Mouse (Mus musculus) forebrain, embryonic 14.5 days (tissue): ENCODE data around the gene Olfr49. TPM values are rescaled to one million over a fixed set of nuclear protein-coding genes. Genes with fewer than 3 reads are reported as not detected.

Experiments
- ATAC-seq: fragments of 200-750 bp; cut with Nextera tagmentation; 2 replicates; pipeline ENCODE4 v1.8.0; 2017; ENCODE audit warnings: mild to moderate bottlenecking, moderate library complexity
- DNase-seq: peaks from one replicate; pipeline ENCODE4 v3.0.0-alpha.2; 2015; ENCODE audit warnings: low spot score
- H3K27ac ChIP-seq: fragments of 300-500 bp; sonication (generic); 2 replicates; pipeline ENCODE4 v1.5.1; 2014; ENCODE audit warnings: low read depth, mild to moderate bottlenecking, control low read depth, low read length, moderate library complexity
- H3K27me3 ChIP-seq: fragments of 300-500 bp; sonication (generic); replicated peaks from 2 replicates; pipeline ENCODE4 v1.6.1; 2014; ENCODE audit warnings: low read length, control low read depth, mixed read lengths; ENCODE audit not compliant: control insufficient read depth, insufficient read depth
- H3K36me3 ChIP-seq: fragments of 300-500 bp; sonication (generic); 2 replicates; pipeline ENCODE4 v1.6.1; 2014; ENCODE audit warnings: low read length, control low read depth; ENCODE audit not compliant: control insufficient read depth, insufficient read depth
- H3K4me1 ChIP-seq: fragments of 300-500 bp; sonication (generic); 2 replicates; pipeline ENCODE4 v1.6.1; 2014; ENCODE audit warnings: antibody characterized with exemption, low read length, control low read depth; ENCODE audit not compliant: control insufficient read depth, insufficient read depth
- H3K4me2 ChIP-seq: fragments of 300-500 bp; sonication (generic); 2 replicates; pipeline ENCODE4 v1.6.1; 2014; ENCODE audit warnings: mild to moderate bottlenecking, control low read depth, low read length
- H3K4me3 ChIP-seq: fragments of 300-500 bp; sonication (generic); 2 replicates; pipeline ENCODE4 v1.5.1; 2014; ENCODE audit warnings: low read depth, low read length, control low read depth
- H3K9ac ChIP-seq: fragments of 300-500 bp; sonication (generic); 2 replicates; pipeline ENCODE4 v1.6.1; 2014; ENCODE audit warnings: mild to moderate bottlenecking, low read length, control low read depth, moderate library complexity
- H3K9me3 ChIP-seq: fragments of 300-500 bp; sonication (generic); replicated peaks from 2 replicates; pipeline ENCODE4 v1.6.1; 2016; ENCODE audit warnings: low read length, control low read depth, mixed read lengths; ENCODE audit not compliant: control insufficient read depth
- WGBS: fragments of 180-500 bp; shearing (Covaris S2); extraction: QIAGEN DNeasy Blood & Tissue Kit; methylation state at CpG from one replicate; pipeline ENCODE4 v1.1.7; 2014; 5-methylcytosine and 5-hydroxymethylcytosine counted together
- polyA plus RNA-seq: library from polyadenylated mRNA; unstranded; fragments of >200 nt; fragmentation: Nextera tagmentation; extraction: Ambion mirVana; gene quantifications from 2 replicates; pipeline ENCODE4 v1.2.1, GENCODE M21; 2014

Olfr49 gene
- not detected in 2 replicates for polyA plus RNA-seq

DNA sequence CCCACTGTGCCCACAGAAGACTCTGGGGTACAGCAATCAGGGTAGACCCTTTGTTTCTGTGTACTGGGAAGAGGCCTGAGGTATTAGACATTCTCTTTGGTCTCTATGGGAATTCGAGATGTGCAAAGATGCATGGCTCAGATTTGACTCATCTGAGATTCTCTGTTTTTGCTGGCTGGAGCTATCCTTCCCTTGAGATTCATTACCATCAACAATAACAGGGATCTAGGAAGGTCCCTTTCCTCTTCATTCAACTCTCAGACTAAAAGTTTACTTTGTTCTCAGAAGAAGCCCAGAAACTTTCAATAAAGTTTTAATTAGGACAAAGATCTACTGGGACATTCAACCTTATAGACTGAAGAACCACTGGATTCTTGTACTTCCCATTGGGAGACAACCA is at the start of gene Olfr49:
Olfr49 (minus strand) TSS at position 101 of the 400 bp plus-strand sequence.
- H3K9ac ChIP-seq, result no peak within 1 kb of the TSS
- H3K4me1 ChIP-seq, result no peaks in the 10 kb centered on the region
- no peak for DNase-seq
- 79% methylated on average over 1 of the region's 1 CpGs for WGBS
- no peaks in the 10 kb centered on the region for H3K36me3 ChIP-seq
- H3K27me3 ChIP-seq, result no peaks in the 10 kb centered on the region
- H3K9me3 ChIP-seq, result no peaks in the 10 kb centered on the region
- no peak for ATAC-seq
- H3K4me2 ChIP-seq, result no peak within 1 kb of the TSS
- no peak within 1 kb of the TSS for H3K4me3 ChIP-seq
- H3K27ac ChIP-seq, result no peak within 1 kb of the TSS

DNA sequence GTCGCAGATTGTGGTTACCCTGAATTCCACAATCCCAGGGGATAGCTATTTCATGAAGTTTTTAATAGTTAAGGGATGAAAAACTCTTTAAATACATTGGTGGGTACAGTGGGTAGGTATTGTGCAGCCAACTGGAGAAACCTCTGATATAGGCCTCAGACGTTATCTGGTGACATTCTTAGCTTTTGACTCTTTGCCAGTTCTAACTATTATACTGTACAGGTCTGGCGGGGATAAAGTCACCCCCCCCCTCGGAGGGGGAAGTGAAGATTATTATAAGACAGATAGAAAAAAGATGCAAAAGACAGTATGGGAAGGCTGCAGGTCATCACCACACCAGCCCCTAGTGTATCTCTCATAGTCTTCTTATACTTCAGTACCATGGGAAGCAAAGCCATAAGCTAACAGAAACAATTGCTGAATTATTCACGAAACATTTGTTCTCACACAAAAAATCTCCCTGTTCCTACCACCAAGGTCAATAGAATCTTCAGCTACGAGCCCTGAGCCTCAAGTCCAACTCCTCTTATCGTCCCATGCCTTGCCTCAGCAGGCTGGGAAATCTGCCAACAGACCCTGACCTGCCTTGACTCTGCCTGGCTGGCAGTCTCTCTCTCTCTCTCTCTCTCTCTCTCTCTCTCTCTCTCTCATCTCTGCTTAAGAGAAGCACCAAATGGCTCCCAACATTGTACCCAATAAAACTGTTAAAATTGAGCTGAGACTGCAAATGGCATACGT is 48.9 kb upstream of the Olfr49 start:
- Histone ChIP-seq H3K27ac (no peak overlapping the region), H3K4me2 (no peak overlapping the region)

DNA sequence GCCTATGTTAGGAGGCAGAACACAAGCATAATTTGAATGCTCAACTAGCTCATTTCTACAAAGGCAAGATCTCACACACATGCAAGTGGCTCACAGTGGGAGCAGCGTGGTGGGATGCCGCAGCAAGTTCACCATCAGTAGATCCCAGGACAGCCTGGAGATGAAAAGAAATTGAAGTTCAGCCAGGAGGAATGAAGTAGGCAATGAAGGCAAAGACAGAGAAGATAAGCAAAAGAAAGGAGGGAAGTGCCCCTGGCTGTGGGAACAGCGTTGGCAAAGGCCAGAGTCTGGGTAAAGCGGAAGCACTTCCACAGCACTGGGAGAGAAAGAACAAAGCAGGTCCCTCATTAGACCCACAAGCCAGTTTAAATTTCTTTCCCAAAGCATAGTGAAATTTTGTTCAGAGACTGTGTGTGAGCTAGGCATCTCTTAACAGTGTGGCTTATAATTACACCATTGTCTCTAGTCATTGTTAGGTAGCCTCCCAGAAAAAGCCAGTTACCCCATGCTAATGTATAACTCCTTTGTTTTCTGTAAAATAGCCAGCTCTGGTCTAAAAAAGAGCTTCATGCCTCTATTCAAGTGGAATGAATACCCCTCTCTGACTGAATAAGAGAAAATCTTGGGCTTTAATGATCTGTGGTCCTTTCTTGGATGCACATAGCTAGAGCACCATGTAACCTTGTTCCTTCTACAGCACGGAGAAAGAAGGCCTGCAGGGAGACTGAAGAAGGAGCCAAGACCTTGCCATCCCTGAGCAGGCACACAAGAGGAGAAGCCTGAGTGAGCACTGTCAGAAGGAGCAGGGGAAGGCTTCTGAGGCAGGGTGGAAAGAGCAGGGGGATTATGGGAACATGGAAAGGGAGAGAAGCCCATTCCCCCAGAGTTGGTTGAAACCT is 47.7 kb upstream of the Olfr49 start:
- Histone ChIP-seq H3K9me3 (no peaks in the 10 kb centered on the region), H3K36me3 (no peaks in the 10 kb centered on the region), H3K27ac (peak overlapping the region; percentile 67; the same call in 1 of the 2 replicates), H3K4me1 (peaks cover 11% of the 10 kb centered on the region), H3K4me2 (no peak overlapping the region), H3K27me3 (no peaks in the 10 kb centered on the region), H3K4me3 (no peak overlapping the region), H3K9ac (no peak overlapping the region)
- ATAC-seq, result peak; percentile 92
- 7% methylated on average over 5 of the region's 5 CpGs for WGBS
- DNase-seq, result peak; percentile 84

More for the DNA sequence above, 48.9 kb upstream of the Olfr49 start:
- 56% methylated on average over 8 of the region's 8 CpGs for WGBS
- Histone ChIP-seq H3K9ac (no peak overlapping the region), H3K4me3 (no peak overlapping the region), H3K4me1 (peaks cover 11% of the 10 kb centered on the region), H3K27me3 (no peaks in the 10 kb centered on the region), H3K36me3 (no peaks in the 10 kb centered on the region), H3K9me3 (no peaks in the 10 kb centered on the region)
- DNase-seq (peak; percentile 21), ATAC-seq (no peak)

DNA sequence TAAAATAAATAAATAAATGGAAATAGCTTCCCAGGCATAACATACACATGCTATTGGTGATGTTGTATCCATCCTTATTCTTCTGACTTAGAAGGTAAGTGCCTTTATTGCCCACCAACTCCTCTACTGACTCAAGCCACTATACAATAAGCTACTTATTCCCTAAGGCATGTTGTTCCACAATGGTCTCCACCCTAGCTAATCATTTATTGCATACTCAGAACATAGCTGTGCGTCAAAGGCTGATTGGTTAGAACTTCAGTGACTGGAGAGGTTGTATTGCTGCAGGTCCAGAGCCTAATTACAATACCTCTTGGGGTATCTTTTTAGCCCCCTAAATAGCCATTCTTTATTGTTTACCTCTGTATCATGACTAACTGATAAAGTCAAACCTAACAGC is 46.4 kb upstream of the Olfr49 start:
- H3K27me3 ChIP-seq, result no peaks in the 10 kb centered on the region
- DNase-seq, result no peak
- H3K4me3 ChIP-seq, result no peak overlapping the region
- H3K27ac ChIP-seq, result no peak overlapping the region
- WGBS, result 66% methylated on average over 1 of the region's 1 CpGs
- H3K9ac ChIP-seq, result no peak overlapping the region
- H3K4me2 ChIP-seq, result no peak overlapping the region
- H3K4me1 ChIP-seq, result peaks cover 11% of the 10 kb centered on the region
- ATAC-seq, result no peak
- H3K36me3 ChIP-seq, result no peaks in the 10 kb centered on the region
- no peaks in the 10 kb centered on the region for H3K9me3 ChIP-seq

DNA sequence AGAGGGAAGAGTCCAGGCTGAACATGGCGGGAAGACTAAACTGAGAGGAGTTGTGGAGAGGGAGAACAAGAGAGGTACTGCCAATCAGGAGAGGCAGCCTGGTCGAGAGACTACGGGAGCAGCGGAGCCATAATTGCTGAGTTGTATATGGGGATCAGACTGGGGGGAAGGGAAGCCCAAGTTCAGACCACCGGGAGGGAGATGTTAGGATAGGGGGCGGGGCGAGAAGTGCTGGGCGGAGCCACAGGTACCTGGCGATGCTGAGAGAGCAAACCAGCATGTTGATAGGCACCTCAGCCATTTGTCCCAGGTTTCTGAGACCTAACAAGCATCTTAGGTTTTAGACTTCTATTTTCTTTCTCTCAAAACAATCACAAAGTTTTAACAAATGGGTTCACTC is 44.5 kb upstream of the Olfr49 start:
- no peak overlapping the region for H3K9ac ChIP-seq
- no peaks in the 10 kb centered on the region for H3K27me3 ChIP-seq
- H3K4me1 ChIP-seq, result peaks cover 11% of the 10 kb centered on the region
- H3K36me3 ChIP-seq, result no peaks in the 10 kb centered on the region
- H3K4me3 ChIP-seq, result no peak overlapping the region
- H3K27ac ChIP-seq, result no peak overlapping the region
- WGBS, result 66% methylated on average over 9 of the region's 9 CpGs
- H3K4me2 ChIP-seq, result no peak overlapping the region
- DNase-seq (no peak), ATAC-seq (no peak)
- H3K9me3 ChIP-seq, result no peaks in the 10 kb centered on the region

DNA sequence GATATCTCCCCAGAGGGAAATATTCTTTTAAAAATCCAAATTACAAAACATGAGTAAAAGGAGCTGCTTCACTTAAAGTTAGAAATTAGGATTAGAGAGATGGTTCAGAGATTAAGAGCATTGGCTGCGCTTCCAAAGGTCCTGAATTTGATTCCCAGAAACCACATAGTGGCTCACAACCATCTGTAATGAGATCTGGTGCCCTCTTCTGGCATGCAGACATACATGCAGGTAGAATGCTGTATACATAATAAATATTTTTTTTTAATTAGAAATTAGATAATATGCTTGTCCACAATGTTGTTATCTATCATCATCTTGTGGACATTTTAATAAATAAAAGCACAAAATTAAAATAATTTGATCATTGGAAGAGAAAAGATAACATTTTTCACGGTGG is 43.8 kb upstream of the Olfr49 start:
- no peak overlapping the region for H3K9ac ChIP-seq
- no peaks in the 10 kb centered on the region for H3K27me3 ChIP-seq
- 86% methylated on average over 2 of the region's 2 CpGs for WGBS
- H3K9me3 ChIP-seq, result no peaks in the 10 kb centered on the region
- H3K27ac ChIP-seq, result no peak overlapping the region
- H3K4me3 ChIP-seq, result no peak overlapping the region
- ATAC-seq (no peak), DNase-seq (no peak)
- peaks cover 11% of the 10 kb centered on the region for H3K4me1 ChIP-seq
- no peak overlapping the region for H3K4me2 ChIP-seq
- H3K36me3 ChIP-seq, result no peaks in the 10 kb centered on the region

DNA sequence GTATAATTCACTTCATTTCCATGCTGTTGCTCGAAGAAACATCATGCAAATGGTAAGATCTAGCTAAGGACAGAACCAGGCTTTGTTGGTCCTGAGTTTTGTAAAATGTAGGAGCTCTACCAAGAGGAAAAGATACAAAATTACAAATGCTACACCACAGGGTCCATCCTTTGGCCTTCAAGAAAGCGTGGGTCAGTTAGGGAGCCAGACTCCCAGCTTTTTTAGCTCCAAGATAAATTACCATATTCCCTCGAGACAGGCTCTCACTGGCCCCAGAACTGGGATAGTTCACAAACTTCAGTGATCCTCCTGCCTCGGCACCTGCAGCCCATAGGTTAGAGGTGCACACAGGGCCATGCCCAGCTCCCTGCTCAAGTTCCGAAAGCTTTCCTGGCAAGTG is 39.7 kb upstream of the Olfr49 start:
- ATAC-seq (no peak), DNase-seq (no peak)
- Histone ChIP-seq H3K4me3 (no peak overlapping the region), H3K27ac (no peak overlapping the region), H3K27me3 (no peaks in the 10 kb centered on the region), H3K36me3 (no peaks in the 10 kb centered on the region), H3K9ac (no peak overlapping the region), H3K9me3 (no peaks in the 10 kb centered on the region), H3K4me1 (no peaks in the 10 kb centered on the region), H3K4me2 (no peak overlapping the region)
- WGBS, result 85% methylated on average over 5 of the region's 5 CpGs

DNA sequence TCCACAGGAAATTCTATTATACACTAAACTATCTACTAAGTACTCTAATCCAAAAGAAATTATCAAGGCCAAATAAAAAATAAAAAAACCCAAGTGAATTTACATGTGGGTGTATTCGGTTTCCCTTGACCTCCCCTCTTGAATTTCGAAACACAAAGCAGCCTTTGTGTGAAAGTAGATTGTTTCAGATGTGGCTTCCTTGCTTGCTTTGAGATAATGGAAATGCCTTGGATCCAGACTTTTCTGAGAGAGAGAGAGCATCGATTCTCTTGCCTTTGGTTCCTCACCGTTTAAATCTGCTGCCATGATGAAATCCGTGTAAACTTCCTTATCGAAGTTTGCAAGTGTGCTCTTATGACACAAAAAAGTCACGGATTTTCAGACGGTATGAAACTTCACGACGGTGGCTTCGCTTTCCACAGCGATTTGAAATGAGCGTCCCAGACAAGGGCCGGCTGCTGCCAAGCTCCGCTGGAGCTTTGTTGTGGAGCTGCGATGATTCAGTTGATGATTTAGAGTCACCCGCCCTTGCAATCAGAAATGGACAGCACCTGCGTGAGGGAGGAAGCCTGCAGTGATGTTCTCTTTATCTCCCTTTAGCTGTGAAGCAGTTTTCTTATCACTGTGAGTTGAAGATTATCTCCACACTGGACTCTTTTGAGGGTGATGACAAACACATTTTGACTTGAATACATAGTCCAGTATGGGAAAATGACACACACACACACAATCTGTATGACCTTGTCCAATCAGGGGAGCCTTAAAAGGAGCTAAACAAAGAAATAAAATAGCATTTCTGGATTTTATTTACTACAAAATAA is 37.0 kb upstream of the Olfr49 start:
- Histone ChIP-seq H3K4me2 (no peak overlapping the region), H3K4me3 (no peak overlapping the region), H3K27ac (no peak overlapping the region), H3K36me3 (no peaks in the 10 kb centered on the region), H3K9ac (no peak overlapping the region), H3K4me1 (no peaks in the 10 kb centered on the region), H3K27me3 (no peaks in the 10 kb centered on the region), H3K9me3 (no peaks in the 10 kb centered on the region)
- WGBS, result 74% methylated on average over 18 of the region's 18 CpGs
- DNase-seq (no peak), ATAC-seq (no peak)
